Mouse (Mus musculus): ENCODE measurements around the gene Litaf. TPM values are rescaled to one million over a fixed set of nuclear protein-coding genes. Genes with fewer than 3 reads are reported as not detected.

Litaf gene
- polyA plus RNA-seq, 1 experiment from 2014 or later, result 71.6 TPM

DNA sequence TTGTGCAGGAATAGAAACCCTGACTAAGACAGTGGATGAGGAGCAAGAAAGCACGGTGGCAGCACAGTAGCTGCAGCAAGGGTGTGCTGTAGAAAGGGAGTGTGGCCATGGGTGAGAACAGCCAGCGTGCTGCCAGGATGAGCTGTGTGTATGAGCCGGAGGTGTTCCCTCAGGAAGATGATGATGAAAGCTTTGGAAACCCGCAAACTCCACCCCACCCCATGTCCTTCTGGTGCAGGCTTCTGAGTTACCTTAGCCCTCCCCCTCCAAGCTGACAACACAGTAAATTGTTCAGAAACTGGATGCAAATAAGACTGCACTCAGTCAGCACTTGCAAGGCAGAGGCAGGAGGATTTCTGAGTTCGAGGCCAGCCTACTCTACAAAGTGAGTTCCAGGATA is 22.7 kb downstream of the Litaf start:
- Histone ChIP-seq H3K36me3 (ENCODE audit: control insufficient read depth, insufficient read depth, low read length) (no peaks in the 10 kb centered on the region), H3K9me3 (ENCODE audit: control insufficient read depth, low read length) (no peaks in the 10 kb centered on the region), H3K4me2 (replicated peaks; ENCODE audit: low read depth, low read length) (no peak overlapping the region), H3K9ac (ENCODE audit: low read depth, low read length) (no peak overlapping the region), H3K4me1 (replicated peaks; ENCODE audit: control insufficient read depth, insufficient read depth, low read length) (no peaks in the 10 kb centered on the region), H3K4me3 (ENCODE audit: low read depth, low read length) (no peak overlapping the region), H3K27me3 (ENCODE audit: control insufficient read depth, insufficient read depth, low read length) (no peaks in the 10 kb centered on the region), H3K27ac (ENCODE audit: low read depth, low read length) (no peak overlapping the region)
- WGBS, result 86% methylated on average over 5 of the region's 5 CpGs
- DNase-seq (ENCODE audit: low spot score) (no peak), ATAC-seq (ENCODE audit: low FRiP score) (no peak)

GRCm38 (mm10) chr16:11040603-11041002 is 25.4 kb downstream of the Litaf start:
- no peak overlapping the region for H3K9ac ChIP-seq (ENCODE audit: low read depth, low read length)
- H3K27ac ChIP-seq (ENCODE audit: low read depth, low read length), result no peak overlapping the region
- WGBS, result 79% methylated on average over 2 of the region's 2 CpGs
- H3K9me3 ChIP-seq (ENCODE audit: control insufficient read depth, low read length), result no peaks in the 10 kb centered on the region
- no peaks in the 10 kb centered on the region for H3K4me1 ChIP-seq (replicated peaks; ENCODE audit: control insufficient read depth, insufficient read depth, low read length)
- DNase-seq (ENCODE audit: low spot score) (peak; percentile 22), ATAC-seq (ENCODE audit: low FRiP score) (0 out of 2 replicates have a peak, but pooled peaks have one; percentile 35)
- no peaks in the 10 kb centered on the region for H3K27me3 ChIP-seq (ENCODE audit: control insufficient read depth, insufficient read depth, low read length)
- no peak overlapping the region for H3K4me2 ChIP-seq (replicated peaks; ENCODE audit: low read depth, low read length)
- no peaks in the 10 kb centered on the region for H3K36me3 ChIP-seq (ENCODE audit: control insufficient read depth, insufficient read depth, low read length)
- no peak overlapping the region for H3K4me3 ChIP-seq (ENCODE audit: low read depth, low read length)

GRCm38 (mm10) chr16:11035790-11036431 is 30.0 kb downstream of the Litaf start:
- H3K27ac ChIP-seq (ENCODE audit: low read depth, low read length), result no peak overlapping the region
- no peak overlapping the region for H3K4me3 ChIP-seq (ENCODE audit: low read depth, low read length)
- peak; percentile 82 for ATAC-seq (ENCODE audit: low FRiP score)
- no peak overlapping the region for H3K4me2 ChIP-seq (replicated peaks; ENCODE audit: low read depth, low read length)
- peak; percentile 90 for DNase-seq (ENCODE audit: low spot score)
- no peaks in the 10 kb centered on the region for H3K4me1 ChIP-seq (replicated peaks; ENCODE audit: control insufficient read depth, insufficient read depth, low read length)
- no peaks in the 10 kb centered on the region for H3K9me3 ChIP-seq (ENCODE audit: control insufficient read depth, low read length)
- H3K27me3 ChIP-seq (ENCODE audit: control insufficient read depth, insufficient read depth, low read length), result no peaks in the 10 kb centered on the region
- H3K36me3 ChIP-seq (ENCODE audit: control insufficient read depth, insufficient read depth, low read length), result no peaks in the 10 kb centered on the region
- WGBS, result 31% methylated on average over 15 of the region's 15 CpGs
- no peak overlapping the region; the same call in 1 of the 2 replicates for H3K9ac ChIP-seq (ENCODE audit: low read depth, low read length)

DNA sequence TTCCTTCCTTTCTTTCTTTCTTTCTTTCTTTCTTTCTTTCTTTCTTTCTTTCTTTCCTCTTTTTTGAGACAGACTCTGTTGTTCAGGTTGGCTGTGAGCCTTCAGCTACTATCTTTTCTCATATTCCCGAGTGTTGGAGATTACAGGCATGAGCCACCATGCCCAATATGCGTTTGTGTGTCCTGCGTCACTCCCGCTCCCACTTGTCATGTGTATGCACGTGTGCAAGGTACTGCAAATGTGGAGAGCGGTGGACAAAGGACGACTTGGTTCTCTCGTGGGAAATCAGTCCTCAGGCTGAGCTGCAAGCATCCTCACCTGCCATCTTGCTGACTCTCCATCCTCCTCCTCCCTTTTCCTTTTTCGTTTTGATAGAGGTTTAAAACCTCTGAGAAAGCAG is 30.7 kb downstream of the Litaf start:
- Histone ChIP-seq H3K4me3 (ENCODE audit: low read depth, low read length) (no peak overlapping the region), H3K4me2 (replicated peaks; ENCODE audit: low read depth, low read length) (no peak overlapping the region), H3K9ac (ENCODE audit: low read depth, low read length) (no peak overlapping the region), H3K27ac (ENCODE audit: low read depth, low read length) (no peak overlapping the region), H3K4me1 (replicated peaks; ENCODE audit: control insufficient read depth, insufficient read depth, low read length) (no peaks in the 10 kb centered on the region), H3K36me3 (ENCODE audit: control insufficient read depth, insufficient read depth, low read length) (no peaks in the 10 kb centered on the region), H3K27me3 (ENCODE audit: control insufficient read depth, insufficient read depth, low read length) (no peaks in the 10 kb centered on the region), H3K9me3 (ENCODE audit: control insufficient read depth, low read length) (no peaks in the 10 kb centered on the region)
- DNase-seq (ENCODE audit: low spot score) (no peak), ATAC-seq (ENCODE audit: low FRiP score) (no peak)
- WGBS, result 89% methylated on average over 9 of the region's 9 CpGs

GRCm38 (mm10) chr16:11034193-11034803 is 31.7 kb downstream of the Litaf start:
- Histone ChIP-seq H3K27ac (ENCODE audit: low read depth, low read length) (no peak overlapping the region), H3K9ac (ENCODE audit: low read depth, low read length) (no peak overlapping the region), H3K4me1 (replicated peaks; ENCODE audit: control insufficient read depth, insufficient read depth, low read length) (no peaks in the 10 kb centered on the region), H3K27me3 (ENCODE audit: control insufficient read depth, insufficient read depth, low read length) (no peaks in the 10 kb centered on the region), H3K4me2 (replicated peaks; ENCODE audit: low read depth, low read length) (no peak overlapping the region), H3K4me3 (ENCODE audit: low read depth, low read length) (no peak overlapping the region), H3K9me3 (ENCODE audit: control insufficient read depth, low read length) (no peaks in the 10 kb centered on the region), H3K36me3 (ENCODE audit: control insufficient read depth, insufficient read depth, low read length) (no peaks in the 10 kb centered on the region)
- DNase-seq (ENCODE audit: low spot score), result peak; percentile 89
- ATAC-seq (ENCODE audit: low FRiP score), result peak; percentile 38
- 3% methylated on average over 4 of the region's 4 CpGs for WGBS

GRCm38 (mm10) chr16:11031320-11031719 is 34.6 kb downstream of the Litaf start:
- Histone ChIP-seq H3K9me3 (ENCODE audit: control insufficient read depth, low read length) (no peaks in the 10 kb centered on the region), H3K36me3 (ENCODE audit: control insufficient read depth, insufficient read depth, low read length) (no peaks in the 10 kb centered on the region), H3K27me3 (ENCODE audit: control insufficient read depth, insufficient read depth, low read length) (no peaks in the 10 kb centered on the region), H3K9ac (ENCODE audit: low read depth, low read length) (no peak overlapping the region), H3K4me3 (ENCODE audit: low read depth, low read length) (no peak overlapping the region), H3K4me2 (replicated peaks; ENCODE audit: low read depth, low read length) (no peak overlapping the region), H3K4me1 (replicated peaks; ENCODE audit: control insufficient read depth, insufficient read depth, low read length) (no peaks in the 10 kb centered on the region), H3K27ac (ENCODE audit: low read depth, low read length) (no peak overlapping the region)
- DNase-seq (ENCODE audit: low spot score), result no peak
- 60% methylated on average over 3 of the region's 3 CpGs for WGBS
- ATAC-seq (ENCODE audit: low FRiP score), result no peak

DNA sequence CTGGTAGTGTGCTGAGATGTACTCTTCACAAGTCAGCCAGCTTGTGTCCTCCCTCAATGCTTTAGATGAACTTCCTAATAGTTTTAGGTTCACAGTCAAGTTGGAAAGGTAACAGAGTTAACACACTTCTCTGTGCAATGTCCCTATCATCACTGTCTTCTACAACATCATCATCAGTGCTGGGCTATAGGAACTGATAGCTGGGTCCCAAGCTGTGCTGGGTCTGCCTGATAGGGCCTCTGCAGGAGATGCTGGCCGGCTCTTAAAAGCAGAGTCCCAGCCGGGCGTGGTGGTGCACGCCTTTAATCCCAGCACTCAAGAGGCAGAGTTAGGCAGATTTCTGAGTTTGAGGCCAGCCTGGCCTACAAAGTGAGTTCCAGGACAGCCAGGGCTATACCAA is 35.1 kb downstream of the Litaf start:
- ATAC-seq (ENCODE audit: low FRiP score), result no peak
- H3K36me3 ChIP-seq (ENCODE audit: control insufficient read depth, insufficient read depth, low read length), result no peaks in the 10 kb centered on the region
- DNase-seq (ENCODE audit: low spot score), result no peak

GRCm38 (mm10) chr16:11028206-11028605 is 37.8 kb downstream of the Litaf start:
- Histone ChIP-seq H3K4me3 (ENCODE audit: low read depth, low read length) (no peak overlapping the region), H3K4me2 (replicated peaks; ENCODE audit: low read depth, low read length) (no peak overlapping the region), H3K36me3 (ENCODE audit: control insufficient read depth, insufficient read depth, low read length) (no peaks in the 10 kb centered on the region), H3K4me1 (replicated peaks; ENCODE audit: control insufficient read depth, insufficient read depth, low read length) (no peaks in the 10 kb centered on the region), H3K9me3 (ENCODE audit: control insufficient read depth, low read length) (no peaks in the 10 kb centered on the region), H3K9ac (ENCODE audit: low read depth, low read length) (no peak overlapping the region), H3K27ac (ENCODE audit: low read depth, low read length) (no peak overlapping the region), H3K27me3 (ENCODE audit: control insufficient read depth, insufficient read depth, low read length) (no peaks in the 10 kb centered on the region)
- 80% methylated on average over 7 of the region's 7 CpGs for whole genome bisulfite sequencing
- DNase-seq (ENCODE audit: low spot score), result no peak
- ATAC-seq (ENCODE audit: low FRiP score), result no peak

More for the DNA sequence above, 35.1 kb downstream of the Litaf start:
- H3K9me3 ChIP-seq (ENCODE audit: control insufficient read depth, low read length), result no peaks in the 10 kb centered on the region
- no peaks in the 10 kb centered on the region for H3K27me3 ChIP-seq (ENCODE audit: control insufficient read depth, insufficient read depth, low read length)
- no peak overlapping the region for H3K4me2 ChIP-seq (replicated peaks; ENCODE audit: low read depth, low read length)
- no peak overlapping the region for H3K4me3 ChIP-seq (ENCODE audit: low read depth, low read length)
- no peak overlapping the region for H3K27ac ChIP-seq (ENCODE audit: low read depth, low read length)
- WGBS, result 89% methylated on average over 4 of the region's 4 CpGs
- no peak overlapping the region for H3K9ac ChIP-seq (ENCODE audit: low read depth, low read length)
- H3K4me1 ChIP-seq (replicated peaks; ENCODE audit: control insufficient read depth, insufficient read depth, low read length), result no peaks in the 10 kb centered on the region

DNA sequence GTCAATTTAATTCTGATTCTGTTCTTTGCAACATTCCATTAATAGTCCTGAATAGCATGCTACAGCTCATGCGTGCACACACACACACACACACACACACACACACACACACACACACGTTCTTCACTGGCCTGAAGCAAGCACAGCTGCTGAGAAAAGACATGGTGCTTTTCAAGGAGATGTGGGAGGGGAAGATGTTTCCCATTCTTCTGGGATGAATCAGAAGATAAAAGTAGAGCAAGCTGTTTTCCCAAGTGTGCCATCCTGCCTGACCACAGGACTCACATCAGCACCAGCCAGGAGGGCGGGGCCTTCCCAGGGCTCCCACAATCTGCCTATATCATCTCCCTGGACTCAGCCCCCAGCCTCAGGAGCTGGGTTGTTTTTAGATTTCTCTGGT is 41.1 kb downstream of the Litaf start:
- Histone ChIP-seq H3K27ac (ENCODE audit: low read depth, low read length) (no peak overlapping the region), H3K36me3 (ENCODE audit: control insufficient read depth, insufficient read depth, low read length) (no peaks in the 10 kb centered on the region), H3K4me3 (ENCODE audit: low read depth, low read length) (no peak overlapping the region), H3K4me1 (replicated peaks; ENCODE audit: control insufficient read depth, insufficient read depth, low read length) (no peaks in the 10 kb centered on the region), H3K27me3 (ENCODE audit: control insufficient read depth, insufficient read depth, low read length) (no peaks in the 10 kb centered on the region), H3K4me2 (replicated peaks; ENCODE audit: low read depth, low read length) (no peak overlapping the region), H3K9ac (ENCODE audit: low read depth, low read length) (no peak overlapping the region), H3K9me3 (ENCODE audit: control insufficient read depth, low read length) (no peaks in the 10 kb centered on the region)
- DNase-seq (ENCODE audit: low spot score) (no peak), ATAC-seq (ENCODE audit: low FRiP score) (no peak)
- WGBS, result 70% methylated on average over 3 of the region's 3 CpGs
